Mouse (Mus musculus) testis, adult 2 months (tissue): ENCODE measurements around the gene Dapp1.

ENCODE experiments used
- CTCF ChIP-seq: fragments of 200-500 bp; IDR thresholded peaks from 2 replicates; pipeline ENCODE4 v1.5.1; 2012; ENCODE audit warnings: low read depth, mild to moderate bottlenecking, inconsistent platforms, low read length, moderate library complexity; ENCODE audit not compliant: control insufficient read depth, insufficient read depth, insufficient replicate concordance
- POLR2A ChIP-seq: fragments of 200-500 bp; IDR thresholded peaks from 2 replicates; pipeline ENCODE4 v1.6.1; 2012; ENCODE audit warnings: low read depth, mild to moderate bottlenecking, inconsistent platforms, low read length, moderate library complexity; ENCODE audit not compliant: control insufficient read depth

- no peak for TF ChIP-seq CTCF
- no peak for TF ChIP-seq POLR2A
Observed at GRCm38 (mm10) chr3:138008152-138008551, 26.8 kb upstream of the Dapp1 start.
